Mouse (Mus musculus): ENCODE measurements around the gene Dlk2.

- no peak for TF ChIP-seq CTCF (IDR thresholded peaks at IDR 0.05; ENCODE audit: low read depth, low read length)
- no peak for TF ChIP-seq GATA1 (IDR thresholded peaks at IDR 0.05; ENCODE audit: borderline replicate concordance, low read length)
- no peak for TF ChIP-seq TAL1 (conservative IDR thresholded peaks at IDR 0.05; ENCODE audit: low read depth, low read length)
- no peak for TF ChIP-seq GATA2 (IDR thresholded peaks at IDR 0.05; ENCODE audit: borderline replicate concordance, low read depth, low read length)
Measured at GRCm38 (mm10) chr17:46284653-46285052, 12.6 kb upstream of the Dlk2 start.
